Mouse (Mus musculus) cerebellum, postnatal 4 days (tissue): Measurements from ENCODE around the gene Hivep3.

Experiments
- DNase-seq, 2 experiments: peaks; one replicate each; pipeline ENCODE4 v3.0.0; 2022; ENCODE audit warnings: low spot score in 2 of 2, mixed read lengths in 1 of 2

The Hivep3 gene

DNA sequence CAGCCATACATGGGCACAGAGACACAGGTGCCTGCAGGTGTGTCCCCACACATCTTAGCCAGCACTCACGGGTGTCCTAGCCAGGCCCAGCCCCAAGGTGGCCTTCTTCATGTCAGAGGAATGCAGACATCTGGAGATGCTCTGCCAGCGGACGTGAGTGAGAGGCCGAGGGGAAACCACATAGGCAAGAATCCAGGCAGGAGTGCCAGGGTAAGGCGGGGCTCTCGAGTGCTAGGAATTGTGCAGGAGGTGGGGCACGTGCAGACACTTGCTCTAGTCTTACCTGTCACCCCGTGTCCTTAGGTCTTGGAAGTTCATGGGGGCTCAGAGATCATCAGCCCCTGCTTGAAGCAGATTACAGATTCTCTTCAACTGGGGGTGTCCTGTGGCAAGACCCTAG, 412.3 kb downstream of the Hivep3 start:
- no peak for DNase-seq

DNA sequence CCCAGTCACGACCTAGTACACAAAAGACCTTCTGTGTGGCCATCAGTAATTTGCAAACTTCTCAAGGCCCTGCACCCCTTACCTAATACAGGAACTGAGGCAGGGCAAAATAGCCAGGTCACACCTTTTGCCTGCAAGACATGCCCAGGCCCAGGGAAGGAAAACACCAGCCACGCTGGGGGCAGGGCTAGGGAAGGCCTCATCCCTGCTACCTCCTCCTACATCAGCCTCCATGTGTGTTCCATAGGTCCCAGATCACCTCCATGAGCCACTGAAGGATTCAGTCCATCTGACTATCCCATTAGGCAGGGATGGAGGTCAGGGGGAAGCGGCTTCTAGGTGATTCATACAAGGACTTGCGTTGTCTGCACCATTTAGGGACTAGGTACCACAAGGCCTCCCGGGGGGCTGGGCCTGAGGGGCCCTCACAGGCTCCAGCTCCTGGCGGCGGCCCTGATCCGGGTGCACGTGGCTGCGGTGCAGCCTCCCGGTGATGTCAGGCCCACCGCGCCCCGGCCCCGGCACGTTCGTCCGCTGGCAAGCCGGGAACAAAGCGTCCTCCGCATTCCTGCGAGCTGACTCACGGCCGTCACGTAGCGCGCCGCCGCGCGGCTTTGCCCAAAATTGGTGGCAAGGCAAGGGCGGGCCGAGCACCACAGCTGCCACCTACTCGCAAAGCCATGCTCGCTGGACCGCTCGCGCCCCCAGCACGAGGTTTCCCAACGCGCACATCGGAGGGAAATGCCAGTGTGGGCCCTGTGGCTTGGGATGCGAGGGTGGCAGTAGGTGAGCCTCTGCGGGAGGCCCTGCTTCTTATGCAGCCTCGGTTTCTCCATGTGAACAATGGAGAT, 414.9 kb downstream of the Hivep3 start:
- peak; percentile 45 to 66 for DNase-seq

DNA sequence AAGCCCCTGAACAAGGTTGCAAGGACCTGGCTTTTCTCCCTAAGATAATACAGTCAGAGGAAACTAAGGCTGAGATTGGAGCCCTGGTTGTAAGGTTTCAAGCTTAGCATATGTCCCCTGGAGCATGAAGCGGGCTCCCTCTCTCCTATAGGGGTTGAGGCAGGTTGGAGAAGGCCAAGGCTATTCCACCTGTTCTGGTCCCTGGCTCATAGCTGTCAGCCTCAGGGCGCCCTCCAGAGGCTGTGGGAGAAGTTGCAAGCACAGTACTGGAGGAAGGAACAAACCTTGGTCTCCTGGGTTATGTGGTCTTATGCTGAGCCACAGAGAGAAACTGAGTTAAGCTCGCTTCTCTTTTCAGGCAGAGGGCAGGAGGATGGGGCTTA, 415.5 kb downstream of the Hivep3 start:
- DNase-seq, result no peak

DNA sequence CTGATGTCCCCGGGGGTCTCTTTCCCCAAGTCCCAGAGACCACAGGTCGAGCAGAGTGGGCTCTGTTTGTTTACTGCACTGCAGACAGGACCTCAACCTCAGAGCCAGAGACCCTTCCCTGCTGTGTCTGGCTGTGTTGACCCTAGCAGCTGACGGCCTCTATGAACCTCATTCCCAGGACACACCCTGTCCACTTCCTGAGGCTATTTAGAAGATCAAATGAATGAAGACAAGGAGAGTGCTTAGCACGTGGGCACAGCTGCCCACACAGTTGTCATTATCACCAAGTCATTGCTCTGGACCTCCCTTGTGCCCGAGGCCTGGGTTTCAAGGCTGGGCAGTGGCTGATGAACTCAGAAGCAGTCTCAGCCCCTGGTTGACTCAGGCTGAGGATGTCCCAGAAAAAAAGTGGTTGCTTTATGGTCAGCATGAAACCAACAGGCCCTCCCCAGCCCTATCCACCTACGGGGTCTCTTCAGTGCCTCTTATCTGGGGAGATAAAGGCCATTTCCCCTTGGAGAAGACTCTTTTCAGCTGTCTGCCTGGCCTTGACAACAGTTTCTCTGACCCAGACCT, 416.8 kb downstream of the Hivep3 start:
- no peak for DNase-seq

DNA sequence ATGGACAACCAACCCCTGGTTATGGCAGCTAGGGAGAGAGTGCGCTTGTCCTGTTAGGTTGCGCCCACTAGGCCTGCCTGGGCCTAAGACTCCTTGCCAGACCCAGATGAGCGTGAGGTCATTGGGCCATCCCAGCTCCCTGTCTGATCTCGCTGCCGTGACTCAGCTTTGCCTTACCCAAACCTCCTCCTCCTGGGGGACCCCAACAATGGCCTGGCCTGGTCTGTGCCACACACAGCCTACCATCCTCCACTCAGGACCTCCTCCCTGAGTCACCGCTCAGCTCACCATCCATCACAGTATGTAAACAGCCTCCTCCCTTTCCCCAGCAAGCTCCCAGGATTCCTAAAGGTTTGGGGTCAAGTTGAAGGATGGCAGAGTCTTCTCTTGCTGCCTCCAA, 418.3 kb downstream of the Hivep3 start:
- no peak for DNase-seq

DNA sequence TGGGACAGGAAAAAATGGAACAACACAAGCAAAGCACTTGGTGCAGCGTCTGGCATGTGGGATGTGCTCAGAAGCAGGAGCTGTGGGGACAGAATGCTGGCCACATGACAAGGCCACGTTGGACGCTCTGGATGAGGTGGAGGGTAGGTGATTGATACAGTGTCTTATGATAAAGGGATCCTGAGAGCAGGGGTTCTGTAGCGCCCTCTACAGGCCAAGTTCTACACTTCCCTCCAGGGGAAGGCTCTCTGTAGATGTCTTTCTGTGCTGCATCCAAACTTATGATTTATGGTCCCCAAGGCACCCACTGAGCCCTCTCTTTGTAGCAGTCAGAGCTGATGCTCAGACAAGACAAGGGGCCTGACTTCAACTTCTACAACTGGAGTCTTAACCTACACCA, 419.1 kb downstream of the Hivep3 start:
- DNase-seq, result no peak

DNA sequence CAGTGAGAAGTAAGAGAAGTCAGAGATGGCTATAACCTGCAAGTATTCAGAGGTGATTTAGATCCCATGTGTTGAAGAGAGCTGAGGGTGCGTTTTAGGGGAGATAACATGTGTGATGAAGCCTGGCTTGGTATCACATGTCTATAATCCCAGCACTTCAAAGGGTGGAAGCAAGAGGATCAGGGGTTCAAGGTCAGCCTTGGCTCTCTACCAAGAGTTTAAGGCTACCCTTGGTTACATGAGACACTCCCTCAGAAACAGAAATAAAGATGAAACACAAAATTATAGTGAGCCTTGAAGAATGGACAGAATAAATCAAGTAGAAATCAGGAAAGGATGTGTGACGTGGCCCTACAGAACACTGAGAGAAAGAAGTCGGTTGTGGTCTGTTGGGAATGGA, 420.2 kb downstream of the Hivep3 start:
- no peak for DNase-seq

DNA sequence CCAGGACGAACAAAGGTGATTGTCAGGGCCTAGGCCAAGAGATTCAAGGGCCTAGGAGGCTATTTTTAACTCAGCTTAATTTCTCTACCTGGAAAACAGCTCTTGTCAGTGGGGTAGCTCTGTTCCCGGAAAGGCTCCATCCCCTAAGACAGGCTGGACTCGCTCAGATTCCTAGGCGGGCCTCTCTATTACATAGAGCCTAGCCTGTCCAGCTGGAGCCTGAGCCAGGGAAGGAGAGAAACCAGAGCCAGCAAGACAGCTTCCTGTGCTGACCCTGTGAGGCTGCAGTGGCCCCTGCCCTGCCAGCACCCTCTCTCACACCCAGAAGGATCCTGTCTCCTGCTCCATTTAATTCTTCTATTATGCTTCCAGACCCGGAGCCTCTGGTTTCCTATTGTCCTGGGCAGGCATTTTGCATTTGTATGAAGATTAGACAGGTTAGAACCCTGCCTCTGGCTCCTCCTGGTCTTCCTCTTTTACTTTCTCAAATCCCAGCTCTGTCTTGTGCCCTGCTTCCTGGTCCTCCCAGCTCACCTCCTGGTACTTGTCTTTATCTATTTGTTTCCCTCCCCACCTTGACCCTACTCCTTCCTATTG, 425.2 kb downstream of the Hivep3 start:
- DNase-seq, result no peak

DNA sequence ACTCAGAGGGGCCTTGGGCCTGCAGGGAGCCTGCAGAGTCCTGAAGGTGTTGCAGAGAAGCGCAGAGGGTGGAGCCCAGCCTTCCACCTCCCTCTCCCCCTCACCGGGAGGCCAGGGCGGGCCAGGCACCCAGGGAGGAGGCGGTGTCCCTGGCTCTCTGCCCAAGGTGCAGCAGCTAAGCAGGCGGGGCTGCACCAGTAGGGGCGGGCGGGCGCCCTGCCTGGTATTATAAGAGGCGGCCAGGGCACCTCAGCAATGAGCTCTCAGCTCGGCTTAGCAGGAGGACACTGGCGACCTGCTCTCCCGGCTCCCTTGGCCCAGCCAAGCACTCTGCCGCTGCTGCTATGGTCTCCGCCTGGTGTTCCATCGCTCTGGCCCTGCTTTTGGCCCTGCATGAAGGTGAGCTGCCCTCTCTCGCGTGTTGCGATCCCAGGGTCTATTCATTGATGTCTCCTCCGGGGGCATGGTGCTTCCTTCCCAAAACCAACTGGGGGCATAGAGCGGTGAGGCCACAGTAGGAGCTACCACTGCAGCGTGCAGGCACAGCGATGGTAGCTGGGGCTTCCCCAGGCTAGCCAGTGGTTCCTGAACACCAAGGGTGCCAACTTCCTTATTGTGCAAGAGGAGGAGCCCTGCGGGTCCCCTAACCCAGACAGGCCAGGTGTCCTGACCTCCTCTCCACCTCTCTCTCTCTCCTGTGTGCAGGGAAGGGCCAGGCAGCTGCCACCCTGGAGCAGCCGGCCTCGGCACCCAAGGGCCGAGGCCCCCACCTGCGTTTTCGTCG, 427.8 kb downstream of the Hivep3 start, which contains the start of gene Edn2:
Gene Edn2 (plus strand): TSS at position 41 of the 784 bp plus-strand sequence.
- DNase-seq, result no peak

DNA sequence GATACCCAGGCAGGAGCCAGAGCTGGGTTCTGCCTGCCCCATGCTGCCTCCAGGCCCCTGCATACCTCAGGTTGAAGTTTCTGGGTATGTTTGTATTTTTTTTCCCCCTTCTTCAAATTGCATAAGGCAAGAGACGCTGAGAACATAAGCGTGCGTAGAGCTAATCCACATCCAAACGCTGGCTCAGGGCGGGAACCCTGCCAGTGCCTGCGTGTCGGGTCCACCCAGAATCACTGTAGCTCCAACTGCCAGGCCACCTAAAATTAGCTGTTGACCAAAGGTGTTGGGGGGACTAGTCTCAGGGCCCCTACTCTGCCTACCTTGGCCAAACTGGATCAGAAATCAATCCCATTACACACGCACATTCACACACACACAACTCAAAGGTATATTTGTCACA, 429.0 kb downstream of the Hivep3 start:
- DNase-seq, result no peak

DNA sequence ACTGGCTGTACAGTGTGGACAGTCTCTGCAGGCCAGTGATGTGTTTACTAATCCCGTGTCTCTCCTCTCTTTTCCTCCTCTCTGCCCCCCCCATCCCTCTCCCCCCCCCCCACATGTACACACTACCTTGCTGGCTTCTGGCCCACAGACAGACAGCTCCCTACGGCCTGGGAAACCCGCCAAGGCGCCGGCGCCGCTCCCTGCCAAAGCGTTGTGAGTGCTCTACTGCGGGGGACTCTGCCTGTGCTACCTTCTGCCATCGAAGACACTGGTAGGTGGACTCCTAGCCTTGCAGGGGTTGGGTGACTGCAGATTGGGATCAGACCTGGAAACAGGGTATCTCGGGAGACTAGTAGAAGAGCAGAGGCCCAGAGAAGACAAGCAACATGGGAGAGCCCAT, 429.7 kb downstream of the Hivep3 start:
- DNase-seq, result peak in 1 of 2 experiments; percentile 60

DNA sequence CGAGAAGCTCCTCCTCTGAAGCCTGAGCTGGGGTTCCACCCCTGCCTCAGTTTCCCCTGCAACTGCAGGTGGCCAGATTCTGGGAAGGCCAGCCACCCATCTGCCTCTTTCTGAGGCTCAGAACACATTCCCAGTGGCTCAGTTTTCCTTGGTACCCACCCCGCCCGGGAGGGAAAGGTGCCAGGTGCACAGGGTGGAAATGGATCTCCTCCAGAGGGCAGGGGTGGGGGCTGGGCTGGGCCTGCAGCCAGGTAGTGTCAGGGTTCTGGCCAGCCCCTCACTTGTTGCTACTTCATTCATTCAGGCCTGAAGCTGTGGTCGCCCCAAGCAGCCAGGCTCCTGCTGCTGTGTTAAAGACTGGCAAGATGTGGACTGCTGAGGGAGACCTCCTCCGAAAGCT, 430.7 kb downstream of the Hivep3 start:
- DNase-seq, result peak in 1 of 2 experiments; percentile 40

DNA sequence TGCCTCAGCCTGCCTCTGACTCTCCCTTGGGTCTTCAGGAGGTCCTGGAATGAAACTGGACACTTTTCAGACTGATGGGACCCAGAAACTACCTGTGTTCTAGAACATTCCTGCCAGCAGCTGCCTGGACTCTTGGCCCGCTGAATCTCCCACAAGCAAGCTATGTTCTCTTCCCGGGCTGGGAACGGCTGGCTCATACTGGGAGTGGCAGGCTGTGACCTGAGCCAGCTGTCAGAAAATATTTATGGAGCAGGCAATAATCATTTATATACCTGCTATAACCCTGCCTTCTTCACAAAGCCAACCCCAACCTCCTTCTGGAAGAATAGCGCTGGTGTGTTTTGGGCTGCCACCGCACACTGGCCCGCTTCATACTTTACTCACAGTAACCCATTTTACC, 434.2 kb downstream of the Hivep3 start:
- DNase-seq, result no peak

DNA sequence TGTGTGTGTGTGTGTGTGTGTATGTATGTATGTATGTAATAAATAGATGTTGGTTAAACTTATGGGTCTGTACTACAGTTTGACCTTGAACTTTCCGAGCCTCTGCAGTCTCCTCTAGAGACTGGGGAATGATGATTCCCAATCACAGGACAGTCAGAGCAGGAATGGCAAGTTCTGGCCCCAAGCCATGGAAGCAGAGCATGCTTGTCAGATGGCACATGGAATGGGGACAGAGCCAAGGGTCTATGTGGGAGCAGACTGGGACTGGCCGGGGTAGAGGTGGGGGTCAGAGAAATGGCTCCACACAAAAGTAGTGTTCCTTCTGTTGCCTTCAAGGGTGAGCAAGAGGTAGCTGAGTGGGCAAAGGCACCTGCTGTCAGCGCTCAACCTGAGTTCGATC, 434.8 kb downstream of the Hivep3 start:
- DNase-seq, result peak in 1 of 2 experiments; percentile 44

DNA sequence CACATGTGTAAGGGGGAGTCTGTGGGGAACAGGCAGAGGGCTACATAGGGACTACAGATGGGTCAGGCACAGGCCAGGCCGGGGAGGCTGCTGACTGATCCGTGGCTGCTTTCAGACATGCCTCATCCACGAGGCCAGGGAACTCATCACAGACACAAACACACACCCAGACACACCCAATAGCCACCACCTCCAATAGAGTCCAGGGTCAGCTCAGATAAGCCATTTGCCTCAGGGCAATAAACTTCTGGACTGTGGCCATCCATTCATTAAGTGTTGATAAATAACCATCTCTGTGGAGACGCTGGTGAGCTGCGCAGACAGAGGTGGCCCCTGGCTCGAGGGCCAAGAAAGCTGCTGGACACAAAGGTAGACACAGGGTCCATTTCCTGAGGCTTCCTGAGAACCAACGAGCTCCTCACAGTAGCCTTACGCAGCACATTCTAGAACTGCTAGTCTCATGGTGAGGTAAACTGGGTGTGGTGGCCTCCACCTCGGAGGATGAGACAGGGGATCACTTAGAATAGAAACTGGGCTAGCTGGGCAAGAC, 436.9 kb downstream of the Hivep3 start:
- no peak for DNase-seq

DNA sequence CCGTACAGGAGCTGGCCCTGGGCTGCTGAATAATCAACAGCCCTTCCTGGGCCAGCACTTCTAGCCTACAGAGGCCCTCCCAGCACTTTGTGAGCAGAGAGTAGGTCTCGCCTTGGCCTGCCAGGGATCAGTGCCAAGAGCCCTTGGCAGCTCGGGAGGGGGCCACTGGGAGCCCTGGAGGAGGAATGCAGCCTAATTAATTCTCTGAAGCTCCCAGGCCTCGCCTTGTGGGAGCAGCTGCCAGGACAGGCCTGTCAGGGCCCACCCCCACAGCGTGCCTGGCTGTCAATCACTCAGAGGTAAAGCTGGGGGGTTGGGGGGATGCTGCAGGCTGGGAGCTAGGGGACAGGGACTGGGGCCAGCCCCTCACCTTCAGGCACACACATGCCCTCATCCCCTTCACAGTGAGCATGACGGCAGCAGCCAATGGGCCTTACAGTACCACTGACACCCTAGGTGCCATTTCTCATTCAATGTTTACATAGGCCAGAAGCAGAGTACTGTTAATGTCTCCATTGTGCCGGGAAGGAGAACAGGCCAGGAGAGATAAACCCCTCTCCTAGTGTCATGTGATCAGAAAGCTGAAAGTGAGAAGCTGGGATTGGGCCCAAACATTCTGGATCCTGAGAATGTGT, 438.6 kb downstream of the Hivep3 start:
- DNase-seq, result peak in 1 of 2 experiments; percentile 55

DNA sequence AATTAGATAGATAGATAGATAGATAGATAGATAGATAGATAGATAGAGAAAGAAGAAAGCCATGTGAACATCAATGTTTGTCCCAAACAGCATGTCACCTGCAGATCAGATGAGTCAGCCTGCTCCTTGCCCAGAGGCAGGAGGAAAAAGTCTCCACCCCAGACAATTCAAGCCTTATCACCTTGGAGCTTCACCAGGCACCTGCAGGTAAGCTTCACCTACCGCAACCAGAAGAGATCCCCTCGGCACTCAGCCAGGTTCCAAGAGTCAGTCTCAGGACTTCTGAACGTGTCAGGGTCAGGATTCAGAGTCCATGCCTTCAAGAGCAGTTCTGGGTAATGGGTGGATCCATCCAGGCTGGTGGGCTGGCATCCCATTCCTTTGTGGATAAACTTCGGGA, 445.5 kb downstream of the Hivep3 start:
- no peak for DNase-seq

DNA sequence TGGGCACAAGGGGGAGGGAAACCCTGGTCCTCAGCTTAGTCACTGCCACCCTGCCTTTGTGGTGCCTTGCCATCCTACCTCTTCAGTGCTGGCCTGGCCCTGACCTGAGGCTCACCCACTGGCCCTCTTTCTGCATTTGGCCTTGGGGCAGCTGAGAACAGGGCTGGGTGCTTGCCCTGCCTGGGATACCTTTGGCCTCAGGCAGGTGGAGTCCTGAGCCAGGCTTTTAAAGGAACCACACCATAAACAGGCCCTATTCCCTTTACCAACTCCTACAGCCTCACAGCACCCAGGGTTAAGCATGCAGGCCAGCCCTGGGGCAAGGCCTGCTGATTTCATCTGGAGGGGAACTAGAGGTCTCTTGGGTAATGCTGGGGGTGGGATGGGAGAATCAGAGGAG, 447.0 kb downstream of the Hivep3 start:
- no peak for DNase-seq

DNA sequence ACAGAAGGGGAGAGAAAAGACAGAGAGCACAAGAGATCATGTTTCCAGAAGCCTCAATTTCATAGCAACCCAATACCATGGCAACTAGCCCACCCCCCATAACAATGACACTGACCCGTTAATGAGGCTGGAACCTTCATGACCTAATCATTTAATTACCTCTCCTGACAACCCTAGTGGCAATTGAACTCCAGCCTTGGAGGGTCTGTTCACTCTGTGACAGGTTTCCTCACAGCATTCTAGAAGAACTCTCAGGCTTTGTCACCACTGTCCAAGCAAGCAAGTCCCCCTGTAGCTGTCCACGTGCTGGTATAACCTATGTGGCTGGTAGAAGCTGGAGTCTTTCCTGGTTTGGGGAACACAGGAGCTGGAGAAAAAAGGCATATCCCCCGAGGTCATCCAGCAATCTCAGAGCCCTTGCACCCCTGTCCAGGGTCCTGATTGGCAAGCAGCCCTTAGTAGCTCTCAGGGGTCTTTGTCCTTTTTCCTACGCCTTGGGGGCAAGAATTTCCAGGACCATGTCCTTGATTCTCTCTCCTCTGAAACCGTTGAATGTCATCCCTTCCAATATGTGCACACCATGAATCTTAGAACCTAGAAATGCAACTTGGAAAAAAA, 450.9 kb downstream of the Hivep3 start:
- no peak for DNase-seq

DNA sequence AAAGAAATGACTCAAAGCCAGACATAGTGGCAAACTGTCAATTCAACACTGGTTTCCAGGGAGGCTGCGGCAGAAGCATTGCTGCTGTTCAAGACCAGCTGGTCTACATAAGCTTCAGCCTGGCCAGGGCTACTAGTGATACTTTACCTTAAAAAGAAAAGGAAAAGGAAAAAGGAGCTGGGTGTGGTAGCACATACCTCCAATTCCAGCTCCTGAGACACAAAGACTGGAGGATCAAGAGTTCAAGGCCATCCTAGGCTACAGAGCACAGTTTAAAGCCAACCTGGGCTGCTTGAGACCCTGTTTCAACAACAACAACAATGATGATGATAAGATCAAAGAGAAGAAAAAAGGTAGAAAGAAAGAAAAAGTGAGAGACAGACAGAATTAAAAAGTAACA, 452.9 kb downstream of the Hivep3 start:
- DNase-seq, result no peak

DNA sequence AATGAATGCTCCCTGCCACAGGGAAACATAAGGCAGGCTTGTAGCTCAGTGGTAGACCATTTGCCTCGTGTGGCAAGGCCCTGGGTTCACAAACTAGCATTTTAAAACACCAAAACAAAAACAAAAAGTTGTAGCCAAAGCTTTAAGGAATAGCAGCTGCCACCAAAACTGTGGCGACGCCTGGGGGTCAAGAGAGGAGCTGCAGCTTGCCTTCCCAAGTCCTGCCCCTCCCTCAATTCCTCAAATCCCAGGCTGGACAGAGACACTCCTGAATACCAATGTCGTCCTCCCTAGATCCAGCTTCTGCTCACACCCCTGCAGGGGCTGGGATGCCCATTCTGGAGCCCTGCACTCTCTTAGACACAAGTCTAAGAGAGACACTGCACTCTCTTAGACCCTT, 453.4 kb downstream of the Hivep3 start:
- no peak for DNase-seq
